Mouse (Mus musculus) embryonic stem cell, embryonic (primary cell): ENCODE results near the gene 4930535I16Rik.

ENCODE experiments used
- CTCF ChIA-PET, 4 experiments: fragments of 300-600 bp in 2 of 4; fragments of 350-600 bp in 2 of 4; sonication (Branson Sonifier 250); formaldehyde crosslinking; loops; one replicate each; lab custom pipeline; 2022; ENCODE audit warnings: inconsistent platforms in 2 of 4; lab: Charles Lee
- POLR2A ChIA-PET, 4 experiments: fragments of 300-600 bp in 2 of 4; fragments of 350-600 bp in 2 of 4; sonication (Branson Sonifier 250); formaldehyde crosslinking; loops; one replicate each; lab custom pipeline; 2022; ENCODE audit warnings: antibody characterized with exemption in 4 of 4, inconsistent platforms in 1 of 4; lab: Charles Lee

4930535I16Rik gene

DNA sequence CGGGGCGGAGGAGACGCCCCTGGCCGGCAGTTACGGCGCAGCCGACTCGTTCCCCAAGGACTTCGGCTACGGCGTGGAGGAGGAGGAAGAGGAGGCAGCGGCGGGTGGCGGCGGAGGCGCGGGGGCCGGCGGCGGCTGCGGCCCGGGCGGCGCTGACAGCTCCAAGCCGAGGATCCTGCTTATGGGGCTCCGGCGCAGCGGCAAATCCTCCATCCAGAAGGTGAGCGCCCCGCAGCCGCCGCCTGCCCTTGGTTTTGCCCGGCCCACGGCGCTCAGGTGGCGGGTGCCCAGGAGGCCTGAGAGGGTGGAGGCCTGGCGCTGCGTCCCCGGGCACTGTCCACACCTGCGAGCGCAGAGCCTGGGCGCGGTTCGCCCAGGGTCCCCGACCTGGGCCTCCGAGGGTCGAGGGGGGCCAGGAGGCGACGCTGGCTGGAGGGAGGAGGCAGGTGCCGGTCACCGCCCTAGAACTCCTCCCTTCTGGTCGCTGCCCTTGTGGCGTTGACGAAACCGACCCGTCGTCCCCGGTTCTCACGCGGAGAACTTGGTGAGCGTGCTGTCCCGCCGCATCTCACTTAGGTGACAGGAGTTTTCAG is at the start of gene 4930535I16Rik:
Gene 4930535I16Rik, minus strand, starts transcription at position 475 of the 593 bp plus-strand sequence.
- ChIA-PET CTCF (interaction anchor here (1.0 to 1.3 kb wide), 5 partner anchors 13 to 56 kb away, joined by 3 to 4 read pairs (median 4); partner anchors contain the start of gene Mycbp (in 1 of the 4)), POLR2A (interaction anchor here in 3 of 4 experiments (0.6 to 3.8 kb wide), 54 partner anchors 9 to 1019 kb away, joined by 3 to 41 read pairs (median 3); partner anchors contain the start of genes Mycbp (in 3 of the 3), 9930104L06Rik (in 1 of the 3), Akirin1 (in 1 of the 3) and Bmp8a (in 1 of the 3))

DNA sequence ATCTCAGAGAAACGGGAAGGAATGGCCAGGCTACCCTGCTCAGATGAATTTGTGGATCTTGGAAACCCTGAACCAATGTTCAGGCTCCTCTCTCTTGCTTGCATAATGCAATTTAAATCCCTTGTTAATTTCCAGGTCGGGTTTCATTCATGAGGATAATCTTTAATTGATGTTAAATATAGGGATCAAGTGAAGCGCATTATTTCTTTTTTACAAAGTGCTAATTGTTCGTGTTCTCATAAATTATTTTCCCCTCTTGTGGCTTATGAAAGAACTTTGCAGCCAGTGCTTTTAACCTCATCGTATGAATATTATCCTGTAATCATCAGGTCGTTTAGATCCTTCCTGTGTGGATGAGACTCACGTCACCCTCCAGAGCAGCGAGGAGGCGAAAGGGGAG is 44.9 kb upstream of the 4930535I16Rik start:
- POLR2A ChIA-PET: interaction anchor here in 3 of 4 experiments (0.6 to 1.2 kb wide), 4 partner anchors 18 to 198 kb away, joined by 3 to 4 read pairs (median 3); no protein-coding TSS in a partner anchor
- CTCF ChIA-PET: interaction anchor here in 3 of 4 experiments (0.9 to 2.6 kb wide), 5 partner anchors 9 to 23 kb away, joined by 3 to 13 read pairs (median 6); no protein-coding TSS in a partner anchor

DNA sequence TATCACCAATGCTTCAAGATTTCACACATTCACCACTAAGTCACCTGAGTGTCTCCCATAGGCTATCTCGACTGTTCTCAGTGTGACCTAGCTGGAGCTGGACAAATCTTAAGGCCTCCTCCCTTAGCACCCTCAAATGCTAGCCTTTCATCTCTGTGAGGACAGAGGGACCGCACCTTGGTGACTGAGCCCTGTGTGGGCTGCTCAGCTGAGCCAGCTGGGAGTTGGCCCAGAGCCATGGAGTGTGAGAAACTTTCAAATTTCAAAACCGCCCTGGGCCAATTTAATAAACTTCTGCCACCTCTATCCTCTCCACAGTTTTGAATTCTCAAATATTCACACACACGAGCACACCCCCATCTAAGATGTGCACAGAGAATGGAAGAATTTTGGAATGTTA is 43.1 kb upstream of the 4930535I16Rik start:
- CTCF ChIA-PET: interaction anchor here in 1 of 4 experiments (0.9 to 2.6 kb wide), 3 partner anchors 8 to 21 kb away, joined by 3 to 13 read pairs (median 6); no protein-coding TSS in a partner anchor
- POLR2A ChIA-PET: interaction anchor here in 1 of 4 experiments (0.6 kb wide), 1 partner anchor 30 kb away, joined by 3 read pairs; no protein-coding TSS in a partner anchor

DNA sequence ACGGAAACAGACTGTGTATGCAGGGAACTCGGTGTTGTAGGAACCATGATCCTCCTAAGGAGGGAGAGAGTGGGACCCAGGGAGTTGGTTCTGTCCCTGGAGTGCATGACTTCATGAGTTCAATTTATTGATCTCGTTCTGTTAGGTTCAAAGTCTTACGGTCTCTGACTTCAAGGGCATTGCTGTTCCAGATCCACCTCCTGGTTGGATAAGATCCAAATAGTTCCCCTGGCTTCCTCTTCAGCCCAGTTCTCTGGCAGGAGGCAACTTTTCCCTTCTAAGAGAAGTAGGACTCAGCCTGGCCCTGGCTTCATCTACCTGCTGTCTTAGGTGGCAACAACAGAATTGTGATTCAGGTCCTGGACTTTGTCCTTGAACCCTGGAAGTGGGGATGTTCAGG is 40.1 kb upstream of the 4930535I16Rik start:
- ChIA-PET POLR2A (interaction anchor here in 1 of 4 experiments (1.7 kb wide), 1 partner anchor 40 kb away, joined by 5 read pairs; the partner anchor contains the start of genes 4930535I16Rik and Rragc), CTCF (interaction anchor here in 2 of 4 experiments (0.6 to 1.9 kb wide), 8 partner anchors 8 to 308 kb away, joined by 3 to 10 read pairs (median 3); no protein-coding TSS in a partner anchor)

DNA sequence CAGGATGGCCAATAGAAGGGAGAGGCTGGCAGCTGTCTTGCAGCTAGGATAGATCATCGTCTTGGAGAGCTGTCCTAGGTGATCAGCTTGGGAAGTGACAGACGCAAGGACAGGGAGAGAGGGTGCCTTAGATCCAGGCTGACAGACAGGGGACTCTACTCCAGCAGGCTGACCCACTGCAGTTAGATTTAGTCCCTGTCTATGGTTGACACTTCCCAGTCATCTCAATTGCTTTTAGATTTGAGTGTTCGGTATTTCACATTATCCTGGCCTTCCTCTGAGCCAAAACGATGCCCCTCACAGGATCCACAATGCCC is 39.6 kb upstream of the 4930535I16Rik start:
- CTCF ChIA-PET: interaction anchor here in 2 of 4 experiments (0.9 to 1.9 kb wide), 9 partner anchors 8 to 360 kb away, joined by 3 to 10 read pairs (median 3); no protein-coding TSS in a partner anchor

DNA sequence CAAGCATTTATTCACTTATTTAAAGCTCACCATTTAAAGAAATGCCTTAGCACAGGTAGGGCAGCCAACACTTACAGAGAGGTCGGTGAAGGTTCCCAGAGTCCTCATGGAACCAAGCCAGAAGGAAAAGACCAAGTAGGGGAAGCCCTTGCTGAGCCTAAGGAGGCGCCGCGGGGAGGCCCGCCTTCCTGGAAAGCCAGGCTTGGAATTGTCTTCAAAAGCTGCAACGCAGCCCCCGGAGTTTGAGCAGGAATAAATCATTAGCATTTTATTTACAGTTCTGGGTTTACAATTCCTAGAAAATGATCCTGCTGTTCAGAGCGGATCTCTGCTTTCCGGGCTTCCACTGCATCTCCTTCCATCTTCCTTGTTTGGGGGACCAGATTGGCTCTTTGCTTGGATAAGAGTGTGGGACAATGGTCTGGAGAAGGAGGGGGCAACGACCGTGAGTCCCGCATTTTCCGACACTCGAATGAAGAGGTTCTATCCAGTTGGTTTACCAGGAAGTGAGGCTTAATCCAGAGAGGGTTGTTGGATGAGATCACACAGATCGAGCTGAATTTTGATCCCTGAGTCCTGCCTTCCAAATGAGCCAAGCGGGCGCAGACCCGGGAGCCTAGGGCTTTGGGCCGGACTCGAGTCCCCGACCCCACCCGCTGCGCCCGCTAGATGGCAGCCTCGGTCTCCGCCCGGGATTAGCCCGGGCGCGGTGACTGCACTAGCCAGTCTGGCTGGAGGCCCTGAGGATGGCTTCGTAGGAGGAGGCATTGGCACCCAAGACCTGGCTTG is 39.1 kb upstream of the 4930535I16Rik start:
- ChIA-PET CTCF (interaction anchor here in 2 of 4 experiments (0.7 to 1.9 kb wide), 12 partner anchors 9 to 360 kb away, joined by 3 to 10 read pairs (median 3); no protein-coding TSS in a partner anchor), POLR2A (interaction anchor here in 1 of 4 experiments (1.2 to 1.7 kb wide), 2 partner anchors 17 to 25 kb away, joined by 3 to 4 read pairs; no protein-coding TSS in a partner anchor)

More for the DNA sequence above, 39.6 kb upstream of the 4930535I16Rik start:
- POLR2A ChIA-PET: no interaction called here

DNA sequence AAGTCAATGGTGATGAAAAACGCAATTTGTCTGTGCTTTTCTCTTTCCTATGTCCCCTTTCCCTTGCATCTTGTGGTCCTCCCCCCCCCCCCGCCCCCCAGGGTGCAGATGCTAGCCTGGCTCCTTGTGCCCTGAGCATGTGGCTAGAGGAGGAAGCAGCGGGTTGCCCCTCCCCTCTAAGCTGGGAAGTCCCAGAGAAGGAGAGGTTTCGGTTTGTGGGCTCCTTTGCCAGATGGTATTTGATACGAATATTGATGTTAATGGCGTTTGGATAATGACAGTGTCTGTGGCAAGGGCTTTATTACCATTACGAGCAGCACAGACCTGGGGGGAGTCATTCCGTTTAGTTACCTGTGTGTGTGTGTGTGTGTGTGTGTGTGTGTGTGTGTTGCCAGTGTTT is 34.2 kb upstream of the 4930535I16Rik start:
- ChIA-PET POLR2A (interaction anchor here in 2 of 4 experiments (0.6 to 1.4 kb wide), 2 partner anchors 12 to 35 kb away, joined by 3 read pairs; partner anchors contain the start of gene Rragc (in 1 of the 2)), CTCF (interaction anchor here in 1 of 4 experiments (0.6 kb wide), 1 partner anchor 13 kb away, joined by 22 read pairs; no protein-coding TSS in a partner anchor)

DNA sequence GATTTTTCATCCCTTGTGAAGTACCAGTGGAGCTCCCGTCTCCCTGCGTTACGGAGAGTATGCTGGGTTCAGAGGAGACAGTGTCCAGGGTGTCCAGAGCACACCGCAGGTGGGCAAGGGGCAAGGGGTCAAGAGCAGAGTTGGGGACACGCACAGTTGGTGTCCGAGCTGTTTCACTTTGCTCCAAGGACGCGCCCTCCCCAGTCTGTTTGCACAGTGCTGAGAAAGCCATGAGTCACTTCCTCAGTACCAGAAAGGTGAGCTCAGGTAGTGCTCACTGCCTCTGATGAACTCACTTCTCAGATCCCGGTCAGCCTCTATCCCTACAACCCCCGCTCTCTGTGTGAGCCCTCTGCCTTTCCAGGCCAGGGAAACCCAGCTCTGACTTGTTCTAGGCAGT is 31.8 kb upstream of the 4930535I16Rik start:
- ChIA-PET CTCF (interaction anchor here in 3 of 4 experiments (0.5 to 1.7 kb wide), 8 partner anchors 9 to 1149 kb away, joined by 3 to 13 read pairs (median 4); no protein-coding TSS in a partner anchor), POLR2A (interaction anchor here in 2 of 4 experiments (0.7 kb wide), 2 partner anchors 97 to 271 kb away, joined by 3 read pairs; no protein-coding TSS in a partner anchor)

DNA sequence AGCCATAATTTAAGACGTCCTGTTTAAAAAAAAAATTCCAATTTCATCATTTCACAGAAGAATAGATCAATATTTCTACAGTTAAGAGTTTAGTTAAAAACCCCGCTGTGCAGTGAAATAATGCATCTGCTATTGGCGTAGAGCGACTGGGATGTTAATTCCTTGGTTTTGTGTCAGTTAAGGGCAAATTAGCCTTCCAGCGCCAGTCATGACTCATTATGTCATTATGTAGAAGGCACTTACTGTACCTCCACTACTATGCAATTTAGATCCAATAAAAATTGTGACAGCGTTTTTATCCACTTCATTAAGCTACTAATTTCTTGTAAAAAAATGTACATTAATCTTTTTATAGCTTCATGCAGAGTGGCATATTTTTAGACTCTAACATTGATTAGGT is 31.1 kb upstream of the 4930535I16Rik start:
- POLR2A ChIA-PET: no interaction called here

DNA sequence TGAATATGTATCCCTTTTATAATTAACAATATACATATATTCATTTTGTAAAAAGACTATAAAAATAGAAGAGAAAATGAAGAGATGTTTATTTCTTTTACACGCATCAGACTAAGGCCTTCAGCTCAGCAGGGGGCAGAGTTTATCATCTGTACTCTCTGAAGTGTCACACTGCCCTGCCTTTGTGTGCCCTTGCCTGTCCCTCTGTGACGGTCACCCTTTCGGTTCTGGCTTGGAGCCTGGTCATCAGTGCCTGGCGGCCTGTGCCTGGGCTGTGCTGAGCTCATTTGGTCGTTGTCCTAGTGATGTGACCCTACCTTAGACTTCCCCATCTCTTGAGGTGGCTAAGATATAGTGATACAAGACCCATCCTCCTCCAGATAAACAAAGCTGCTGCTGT is 29.3 kb upstream of the 4930535I16Rik start:
- POLR2A ChIA-PET: no interaction called here
- CTCF ChIA-PET: interaction anchor here in 2 of 4 experiments (0.8 to 1.2 kb wide), 2 partner anchors 10 to 25 kb away, joined by 3 to 4 read pairs; no protein-coding TSS in a partner anchor

More for the DNA sequence above, 31.1 kb upstream of the 4930535I16Rik start:
- CTCF ChIA-PET: interaction anchor here in 2 of 4 experiments (0.9 to 1.7 kb wide), 2 partner anchors 10 to 22 kb away, joined by 3 to 4 read pairs; no protein-coding TSS in a partner anchor

DNA sequence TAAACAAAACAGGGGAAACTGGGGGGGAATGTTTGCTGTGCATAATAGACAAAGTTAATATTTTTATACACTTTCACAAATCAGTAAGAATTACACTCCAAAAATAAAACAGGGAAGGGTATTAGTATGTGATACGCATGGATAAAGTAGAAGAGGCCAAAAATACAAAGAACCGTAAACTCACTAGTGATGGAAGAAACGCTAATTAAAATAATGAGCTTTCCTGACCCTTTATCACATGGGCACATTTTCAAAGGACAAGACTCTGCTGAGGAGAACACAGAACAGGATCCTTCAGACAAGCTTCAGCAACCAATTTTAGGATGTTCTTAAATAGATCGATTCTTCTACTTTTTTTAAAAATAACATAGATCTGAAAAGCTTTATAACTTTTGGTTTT is 28.9 kb upstream of the 4930535I16Rik start:
- ChIA-PET POLR2A (no interaction called here), CTCF (interaction anchor here in 2 of 4 experiments (0.8 to 1.2 kb wide), 2 partner anchors 10 to 25 kb away, joined by 3 to 4 read pairs; no protein-coding TSS in a partner anchor)

DNA sequence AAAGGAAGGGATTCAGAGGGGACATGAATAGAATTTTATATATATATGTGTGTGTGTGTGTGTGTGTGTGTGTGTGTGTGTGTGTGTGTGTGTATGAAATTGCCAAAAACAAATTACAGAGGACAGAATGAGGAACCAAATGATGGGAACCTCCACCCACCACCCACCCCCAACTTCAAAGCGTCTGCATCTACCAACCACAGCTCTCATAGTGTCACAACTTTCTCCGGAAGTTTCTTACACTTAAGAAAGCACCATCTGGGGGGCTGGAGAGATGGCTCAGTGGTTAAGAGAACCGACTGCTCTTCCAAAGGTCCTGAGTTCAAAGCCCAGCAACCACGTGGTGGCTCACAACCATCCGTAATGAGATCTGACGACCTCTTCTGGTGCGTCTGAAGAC is 23.1 kb upstream of the 4930535I16Rik start:
- ChIA-PET CTCF (interaction anchor here (0.6 to 1.3 kb wide), 7 partner anchors 12 to 895 kb away, joined by 3 to 8 read pairs (median 3); no protein-coding TSS in a partner anchor), POLR2A (interaction anchor here in 1 of 4 experiments (0.6 to 1.4 kb wide), 4 partner anchors 10 to 801 kb away, joined by 3 to 4 read pairs (median 3); partner anchors contain the start of gene Ppie)

DNA sequence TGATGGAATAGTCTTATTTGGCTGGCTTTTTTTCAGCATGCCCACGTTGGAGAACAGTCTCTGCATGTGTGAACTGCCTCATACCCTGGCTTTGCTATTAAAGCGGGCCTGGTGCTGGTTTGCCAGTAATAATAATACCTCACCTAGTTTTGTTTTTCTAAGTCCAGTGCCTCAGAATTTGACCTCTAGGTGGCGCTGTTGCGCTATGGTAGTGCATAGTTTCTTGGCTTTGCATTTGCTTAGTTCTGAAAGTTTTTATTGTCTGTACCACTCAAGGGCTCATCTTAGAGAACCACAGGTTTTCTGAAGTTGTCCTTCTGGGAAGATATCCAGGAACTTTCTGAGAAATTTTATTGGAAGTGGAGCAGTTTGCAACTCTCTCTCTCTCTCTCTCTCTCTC is 22.0 kb upstream of the 4930535I16Rik start:
- ChIA-PET POLR2A (interaction anchor here in 3 of 4 experiments (0.5 to 2.0 kb wide), 7 partner anchors 12 to 243 kb away, joined by 3 to 5 read pairs (median 3); partner anchors contain the start of genes 4930535I16Rik (in 1 of the 3) and Rragc (in 1 of the 3)), CTCF (interaction anchor here in 2 of 4 experiments (0.7 to 1.3 kb wide), 7 partner anchors 13 to 192 kb away, joined by 3 to 6 read pairs (median 4); no protein-coding TSS in a partner anchor)

DNA sequence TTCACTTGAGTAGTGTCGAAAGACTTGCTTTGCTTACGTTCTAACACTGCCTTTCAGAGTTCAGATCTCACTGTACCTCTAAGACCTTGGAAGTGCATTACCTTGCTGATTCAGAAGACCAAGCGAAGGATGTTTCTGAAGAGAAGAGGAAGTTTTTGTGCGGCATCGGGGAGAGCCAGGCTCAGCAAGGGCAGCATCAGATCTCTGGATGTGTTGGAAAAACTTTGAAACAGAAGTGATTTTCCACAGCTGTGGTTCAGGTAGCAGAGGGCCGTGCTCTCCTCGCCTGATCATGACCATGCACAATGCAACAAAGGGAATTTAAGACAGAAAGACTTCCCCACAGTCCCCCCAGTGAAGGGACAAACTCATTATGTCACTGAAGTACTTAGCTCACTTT is 18.2 kb upstream of the 4930535I16Rik start:
- ChIA-PET CTCF (no interaction called here), POLR2A (interaction anchor here in 2 of 4 experiments (1.2 to 2.2 kb wide), 4 partner anchors 13 to 174 kb away, joined by 3 to 11 read pairs (median 8); partner anchors contain the start of gene Rragc (in 2 of the 2))

DNA sequence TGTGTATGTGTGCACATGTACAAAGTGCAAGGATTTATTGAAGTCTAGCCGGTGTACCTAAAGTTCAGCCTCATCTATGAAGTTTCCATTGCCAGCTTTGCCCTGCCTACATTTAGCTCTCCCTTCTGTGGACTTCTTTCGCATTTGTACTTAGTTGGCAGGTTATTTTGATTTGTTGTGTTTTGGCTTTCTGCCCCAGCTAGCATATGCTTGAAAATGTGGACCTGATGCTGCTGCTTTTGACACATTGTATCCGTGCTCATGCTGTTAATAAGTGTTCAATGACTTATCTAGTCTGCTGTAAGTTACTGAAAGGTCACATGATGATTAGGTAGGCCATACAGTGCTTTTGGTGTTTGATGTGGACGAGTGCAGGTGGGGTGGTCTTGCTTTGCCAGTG is 16.5 kb upstream of the 4930535I16Rik start:
- CTCF ChIA-PET: no interaction called here
- POLR2A ChIA-PET: interaction anchor here in 2 of 4 experiments (0.6 to 2.2 kb wide), 5 partner anchors 12 to 45 kb away, joined by 3 to 11 read pairs (median 8); partner anchors contain the start of gene Rragc (in 2 of the 2)

DNA sequence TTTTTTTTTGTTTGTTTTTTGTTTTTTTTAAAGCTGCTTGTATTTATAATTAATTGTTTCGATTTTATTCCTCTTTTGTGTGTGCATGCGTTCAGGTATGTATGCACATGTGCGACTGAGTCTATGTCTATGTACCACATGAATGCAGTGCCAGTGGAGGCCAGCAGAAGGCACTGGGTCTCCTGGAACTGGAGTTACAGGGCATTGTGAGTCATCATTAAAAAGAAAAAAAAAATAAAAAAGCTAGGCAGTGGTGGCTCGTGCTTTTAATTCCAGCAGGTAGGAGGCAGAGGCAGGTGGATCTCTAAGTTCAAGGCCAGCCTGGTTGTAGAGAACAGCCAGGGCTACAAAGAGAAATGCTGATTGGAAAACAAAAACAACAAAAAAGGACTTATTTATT is 12.2 kb upstream of the 4930535I16Rik start:
- POLR2A ChIA-PET: interaction anchor here in 3 of 4 experiments (0.9 to 2.9 kb wide), 6 partner anchors 9 to 15 kb away, joined by 3 to 10 read pairs (median 6); partner anchors contain the start of gene Rragc (in 2 of the 3)
- CTCF ChIA-PET: interaction anchor here in 2 of 4 experiments (0.7 to 1.0 kb wide), 2 partner anchors 9 to 35 kb away, joined by 3 read pairs; no protein-coding TSS in a partner anchor

DNA sequence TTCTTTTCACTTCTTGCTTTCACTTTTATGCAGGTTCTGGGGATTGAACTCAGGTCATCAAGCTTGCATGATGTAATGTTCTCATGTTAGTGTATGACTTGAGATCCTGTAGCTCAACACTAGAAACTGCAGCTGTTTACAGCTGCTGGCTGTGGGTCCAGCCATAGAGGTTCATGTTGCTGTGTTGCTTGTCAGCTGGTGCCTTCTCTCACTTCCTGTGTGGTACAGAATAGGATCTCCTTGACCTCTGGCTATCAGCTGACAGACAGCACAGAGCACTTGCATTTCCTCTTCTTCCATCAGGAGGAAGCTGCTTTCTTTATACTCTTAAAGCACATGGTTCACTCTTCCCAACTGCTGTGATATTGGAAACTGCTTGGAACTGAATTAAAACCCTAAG is 10.1 kb upstream of the 4930535I16Rik start:
- ChIA-PET CTCF (no interaction called here), POLR2A (interaction anchor here in 3 of 4 experiments (0.5 to 2.7 kb wide), 7 partner anchors 8 to 1008 kb away, joined by 3 to 17 read pairs (median 5); partner anchors contain the start of genes Rragc (in 3 of the 3) and Mycbp (in 1 of the 3))
